Mouse (Mus musculus) right cerebral cortex, postnatal 4 days (tissue): ENCODE data around the gene Slc43a2.

Experiments used
- DNase-seq: peaks from one replicate; pipeline ENCODE4 v3.0.0-alpha.2; 2022

Slc43a2 gene

DNA sequence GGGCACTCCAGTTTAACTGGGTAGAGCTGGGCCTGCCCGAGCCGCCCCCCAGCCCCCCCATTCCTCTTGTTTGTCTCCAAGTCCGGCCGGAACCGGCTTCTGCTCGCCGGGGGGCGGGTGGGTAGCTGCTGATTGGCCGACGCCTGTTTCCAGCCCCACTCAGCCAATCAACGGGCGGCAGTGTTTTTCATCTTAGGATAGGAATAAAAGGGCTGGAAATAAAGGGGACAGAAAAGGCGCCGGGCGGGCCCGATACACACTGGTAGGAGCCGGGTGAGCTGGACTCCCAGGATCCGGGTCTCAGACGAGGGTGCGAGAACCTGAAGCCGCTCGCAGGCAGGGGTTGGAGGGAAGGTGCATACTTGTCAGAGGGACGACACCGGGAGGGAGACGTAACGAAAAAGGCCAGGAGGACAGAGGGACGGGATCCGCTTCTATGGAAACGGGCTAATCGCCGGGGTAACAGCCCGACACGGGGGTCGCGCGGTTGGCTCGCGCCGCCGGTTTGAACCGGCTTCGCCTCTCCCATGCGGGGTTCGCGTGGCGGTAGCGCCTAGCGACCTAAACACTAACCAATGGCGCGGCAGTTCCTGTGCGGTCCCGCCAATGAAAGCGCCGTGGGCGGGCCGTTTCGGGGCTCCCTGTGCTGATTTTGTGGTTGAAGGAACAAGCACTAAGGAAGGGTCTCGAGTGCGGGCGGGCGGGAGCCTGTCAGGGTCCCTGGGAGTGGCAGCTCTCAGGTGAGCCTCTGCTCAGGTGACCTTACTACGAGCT lies at the start of gene Slc43a2:
TSS of gene Slc43a2 (plus strand) at position 226 of the 774 bp plus-strand sequence.
- DNase-seq: peak; percentile 94

DNA sequence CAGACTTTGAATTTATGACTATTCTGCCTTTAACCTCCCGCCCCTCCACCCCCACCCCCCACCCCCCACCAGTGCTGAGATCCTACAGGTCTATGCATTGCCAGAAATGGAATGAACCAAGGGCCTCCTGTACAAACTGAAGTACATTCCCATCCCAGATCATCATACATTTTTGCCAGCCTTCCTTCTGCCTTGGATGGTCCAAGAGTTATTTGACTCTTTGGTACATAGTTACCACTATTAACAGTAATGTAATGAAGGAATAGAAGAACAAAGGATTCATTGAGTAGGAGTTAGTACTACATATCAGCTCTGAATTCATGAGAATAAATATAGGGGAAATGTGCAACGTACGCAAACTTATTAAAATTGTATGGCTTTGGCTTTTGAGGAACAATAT lies 45.3 kb upstream of the Slc43a2 start:
- DNase-seq: no peak

GRCm38 (mm10) chr11:75486601-75487285 lies 44.8 kb upstream of the Slc43a2 start, which contains the start of gene Prpf8:
Gene Prpf8 (plus strand): TSS chr11:75486816.
- DNase-seq: peak; percentile 90

- no peak for DNase-seq
Measured at GRCm38 (mm10) chr11:75487496-75487895, 44.0 kb upstream of the Slc43a2 start.

- no peak for DNase-seq
Measured at GRCm38 (mm10) chr11:75494296-75495049, 37.0 kb upstream of the Slc43a2 start.

DNA sequence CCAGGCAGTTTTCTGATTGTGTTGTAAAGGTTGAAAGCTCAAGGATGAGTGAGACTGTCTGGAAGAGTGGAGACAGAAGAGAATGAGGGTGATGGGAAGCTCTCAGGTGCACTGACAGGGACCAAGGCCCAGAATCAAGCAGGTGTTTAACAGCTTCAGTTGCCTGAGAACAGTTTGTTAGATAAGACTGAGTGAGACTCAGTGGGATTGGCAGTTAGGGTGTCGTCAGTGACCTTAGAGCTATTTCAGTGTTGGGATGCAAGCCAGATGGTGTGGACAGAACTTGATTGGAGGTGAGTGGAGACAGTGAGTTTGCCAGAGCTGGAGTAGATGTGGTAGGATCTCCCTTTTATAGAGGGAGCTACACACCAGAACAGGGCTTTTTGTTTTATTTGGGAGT lies 33.4 kb upstream of the Slc43a2 start:
- DNase-seq: no peak

- no peak for DNase-seq
Measured at GRCm38 (mm10) chr11:75508162-75508561, 23.3 kb upstream of the Slc43a2 start.

GRCm38 (mm10) chr11:75508904-75509303 lies 22.6 kb upstream of the Slc43a2 start:
- no peak for DNase-seq

DNA sequence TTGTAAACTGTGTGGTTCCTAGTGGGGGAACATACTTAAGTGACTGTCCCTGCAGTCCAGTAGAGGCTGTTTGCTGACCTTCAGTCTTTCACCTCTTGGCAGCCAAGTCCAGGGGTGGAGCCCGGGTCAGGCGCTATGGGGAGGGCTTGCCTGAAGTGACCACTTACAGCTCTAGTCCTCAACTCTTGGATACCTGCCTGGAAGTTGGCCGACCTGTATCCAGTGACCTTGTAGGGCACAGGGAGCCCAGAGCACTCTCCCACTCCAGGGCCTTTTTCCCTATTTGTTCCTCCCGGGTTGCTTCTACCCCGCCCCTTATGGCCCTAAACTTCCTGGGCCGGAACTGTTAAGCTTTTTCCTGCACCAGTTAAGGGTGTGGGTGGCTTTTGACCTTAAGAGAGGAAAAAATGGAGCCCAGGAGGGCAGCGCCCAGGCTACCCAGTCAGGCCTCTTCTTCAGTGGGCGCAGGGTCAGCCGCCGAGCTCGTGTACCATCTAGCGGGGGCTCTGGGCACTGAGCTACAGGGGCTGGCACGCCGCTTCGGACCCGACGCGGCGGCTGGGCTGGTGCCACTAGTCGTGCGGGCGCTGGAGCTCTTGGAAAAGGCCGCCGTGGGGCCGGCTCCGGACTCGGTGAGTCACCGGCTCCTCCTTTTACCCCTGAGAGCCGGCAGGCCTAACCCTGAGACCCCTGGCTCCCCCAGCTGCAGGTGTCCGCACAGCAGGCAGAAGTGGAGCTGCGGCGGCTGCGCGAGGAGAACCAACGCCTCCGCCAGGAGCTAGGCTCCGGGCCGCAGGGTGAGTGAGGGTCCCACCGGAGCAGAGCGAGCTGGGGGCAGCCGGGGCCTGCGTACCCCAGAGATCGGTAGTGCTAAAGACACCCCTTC lies 21.5 kb upstream of the Slc43a2 start, which contains the start of gene Rilp:
TSS of gene Rilp (plus strand) at position 354 of the 886 bp plus-strand sequence.
- peak; percentile 71 for DNase-seq

DNA sequence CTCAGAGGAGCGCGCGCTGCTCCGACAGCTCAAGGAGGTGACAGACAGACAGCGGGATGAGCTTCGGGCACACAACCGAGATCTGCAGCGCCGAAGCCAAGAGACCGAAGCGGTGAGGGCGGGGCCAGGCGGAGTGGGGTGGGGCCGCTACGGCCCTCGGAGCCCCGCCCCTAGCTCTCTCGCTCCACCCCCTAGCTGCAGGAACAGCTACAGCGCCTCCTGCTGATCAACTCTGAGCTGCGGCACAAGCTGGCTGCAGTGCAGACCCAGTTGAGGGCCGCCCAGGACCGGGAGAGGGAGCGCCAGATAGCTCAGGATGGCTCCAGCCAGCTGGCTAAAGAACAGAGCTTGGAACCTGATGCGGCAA lies 20.9 kb upstream of the Slc43a2 start:
- DNase-seq: peak; percentile 96

- DNase-seq: peak; percentile 49
Measured at GRCm38 (mm10) chr11:75511213-75511612, 20.3 kb upstream of the Slc43a2 start.

DNA sequence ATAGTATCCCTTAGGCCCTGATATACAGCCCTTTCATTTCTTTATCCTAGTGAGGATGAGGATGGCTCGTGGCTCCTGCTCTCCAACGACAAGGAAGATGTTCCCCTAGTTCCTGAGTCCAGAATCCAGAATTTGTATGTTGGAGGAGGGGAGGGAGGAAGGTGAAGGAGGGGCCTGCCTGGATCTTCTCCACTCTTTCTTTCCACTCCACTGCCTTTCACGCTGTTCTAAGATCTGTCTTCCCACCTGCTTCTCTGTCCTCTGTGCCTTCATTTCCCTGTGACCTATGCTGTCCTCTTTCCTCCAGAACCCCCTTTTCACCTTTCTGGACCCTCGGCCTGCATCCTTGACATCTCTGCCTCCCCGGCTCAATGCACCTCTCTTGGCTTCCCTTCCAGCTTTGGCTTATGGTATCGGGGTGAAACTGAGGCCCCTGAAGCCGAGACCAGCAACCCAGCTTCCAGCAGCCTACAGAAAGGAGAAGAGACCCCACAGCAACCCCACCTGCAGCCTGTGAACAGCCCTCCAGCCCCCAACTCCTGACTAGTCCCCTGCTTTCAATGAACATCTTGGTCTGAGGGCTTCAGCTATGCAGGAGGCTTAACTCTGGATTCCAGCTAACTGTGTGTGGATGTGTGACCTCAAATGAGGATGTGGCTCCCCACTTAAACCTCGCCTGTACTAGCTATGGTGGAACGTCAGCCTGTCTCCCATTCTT lies 19.0 kb upstream of the Slc43a2 start:
- DNase-seq: no peak

DNA sequence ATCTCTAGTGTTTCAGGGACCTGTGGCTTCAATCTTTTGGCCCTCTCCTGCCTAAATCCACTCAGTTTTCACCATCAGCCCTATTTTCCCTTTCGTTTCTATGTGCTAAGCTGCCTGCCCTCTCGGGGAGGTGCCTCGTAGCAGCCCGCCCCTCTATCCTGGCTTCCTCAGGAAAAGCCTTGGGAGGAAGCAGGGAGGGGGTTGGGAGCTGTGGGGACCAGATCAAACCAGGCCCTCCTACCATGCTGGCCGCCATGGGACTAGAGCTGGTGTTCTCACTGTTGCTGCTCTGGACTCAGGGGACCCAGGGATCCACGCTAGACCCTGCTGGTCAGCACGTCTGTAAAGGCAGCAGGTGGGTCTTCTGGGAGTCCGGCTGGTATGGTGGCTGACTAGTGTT lies 18.2 kb upstream of the Slc43a2 start, which contains the start of gene Scarf1:
TSS of gene Scarf1 (plus strand) at position 205 of the 400 bp plus-strand sequence.
- no peak for DNase-seq

DNA sequence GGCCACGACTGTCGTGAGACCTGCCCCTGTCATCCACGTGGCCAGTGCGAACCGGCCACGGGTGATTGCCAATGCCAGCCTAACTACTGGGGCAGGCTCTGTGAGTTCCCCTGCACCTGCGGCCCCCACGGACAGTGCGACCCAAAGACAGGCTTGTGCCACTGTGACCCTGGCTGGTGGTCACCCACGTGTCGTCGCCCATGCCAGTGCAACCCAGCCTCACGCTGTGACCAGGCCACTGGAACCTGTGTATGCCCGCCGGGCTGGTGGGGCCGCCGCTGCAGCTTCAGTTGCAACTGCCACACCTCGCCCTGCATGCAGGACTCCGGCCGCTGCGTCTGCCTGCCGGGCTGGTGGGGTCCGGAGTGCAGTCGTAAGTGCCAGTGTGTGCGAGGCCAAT lies 16.3 kb upstream of the Slc43a2 start:
- DNase-seq: no peak

GRCm38 (mm10) chr11:75519834-75520633 lies 11.5 kb upstream of the Slc43a2 start:
- DNase-seq: no peak

- no peak for DNase-seq
Measured at GRCm38 (mm10) chr11:75521609-75522008, 9.9 kb upstream of the Slc43a2 start.

- no peak for DNase-seq
Measured at GRCm38 (mm10) chr11:75522793-75523192, 8.7 kb upstream of the Slc43a2 start.

DNA sequence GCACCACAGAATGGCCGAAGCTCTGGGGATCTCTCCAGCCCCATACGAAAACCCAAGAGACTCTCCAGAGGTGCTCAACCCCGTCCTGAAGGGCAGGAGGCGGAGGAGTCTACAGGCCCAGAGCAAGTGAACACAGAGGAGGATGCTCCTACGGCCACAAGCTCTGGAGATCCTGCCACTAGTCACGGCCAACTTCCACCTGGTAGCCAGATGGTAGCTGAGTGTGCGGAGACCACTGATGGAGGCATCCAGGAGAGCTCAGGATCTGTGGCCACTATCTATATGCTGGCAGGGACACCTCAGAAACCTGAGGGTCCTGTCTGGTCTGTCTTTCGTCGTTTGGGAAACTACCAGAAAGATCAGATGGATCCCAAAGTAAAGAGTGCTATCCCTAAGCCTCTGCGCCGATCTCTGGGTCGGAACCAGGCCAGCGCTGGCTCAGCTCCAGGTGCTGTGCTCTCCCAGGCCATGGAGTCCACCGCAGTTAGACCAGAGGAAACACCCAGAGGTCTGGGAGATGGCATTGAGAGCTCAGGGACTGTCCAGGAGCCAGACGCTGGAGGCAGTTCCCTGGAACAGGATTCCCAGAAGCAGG lies 5.9 kb upstream of the Slc43a2 start:
- DNase-seq: no peak

DNA sequence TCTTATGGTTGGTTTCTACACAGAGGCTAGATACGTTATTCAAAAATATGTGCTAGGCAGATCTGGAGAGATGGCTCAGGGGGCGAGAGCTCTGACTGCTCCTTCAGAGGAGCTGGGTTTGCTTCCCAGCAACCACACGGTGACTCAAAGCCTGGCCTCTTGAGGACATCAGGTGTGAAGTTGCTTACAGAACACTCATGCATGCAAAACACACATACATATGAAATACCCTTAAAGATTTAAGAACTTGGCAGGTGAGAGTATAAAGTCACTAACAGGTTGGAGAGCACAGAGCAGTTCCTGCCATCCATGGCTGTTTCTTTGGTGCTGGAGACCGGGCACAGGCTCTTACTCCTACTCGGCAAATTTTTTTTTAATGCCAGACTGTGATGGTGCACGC lies 4.6 kb upstream of the Slc43a2 start:
- no peak for DNase-seq

DNA sequence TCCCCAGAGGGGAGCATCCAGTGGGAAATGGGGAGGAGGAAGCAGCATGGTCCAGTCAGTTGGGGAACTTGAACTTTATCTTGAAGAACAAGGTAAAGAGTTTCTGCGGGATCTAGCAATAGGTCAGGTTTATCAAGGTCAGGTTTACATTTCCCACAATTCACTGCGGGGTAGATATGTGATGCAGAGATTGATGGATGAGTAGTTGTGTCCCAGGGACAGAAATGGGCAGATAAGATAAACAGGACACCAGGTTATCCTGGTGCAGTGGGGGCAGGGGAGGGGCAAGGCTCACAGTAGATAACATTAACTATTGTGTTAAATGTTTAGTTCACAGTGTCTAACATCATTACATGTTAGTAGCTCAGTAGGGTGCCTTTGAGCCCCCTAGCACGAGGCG lies 1.7 kb upstream of the Slc43a2 start:
- no peak for DNase-seq
